Mouse (Mus musculus) MEL (cell line): ENCODE measurements around the gene Mylip. TPM values are rescaled to one million over a fixed set of nuclear protein-coding genes. Genes with fewer than 3 reads are reported as not detected.

ENCODE experiments used
- DNase-seq: peaks from one replicate; pipeline ENCODE4 v3.0.0; 2011; ENCODE audit warnings: low read depth, low spot score
- H3K27ac ChIP-seq: 2 replicates; pipeline ENCODE4 v1.5.1; 2012; ENCODE audit warnings: low read depth, mild to moderate bottlenecking, control low read depth, low read length, moderate library complexity; ENCODE audit not compliant: control insufficient read depth
- H3K27me3 ChIP-seq, 2 experiments: fragments of 150-350 bp in 1 of 2; sonication (generic) in 1 of 2; 2 replicates each; pipeline ENCODE4 v1.6.1; 2012; ENCODE audit warnings: low read length in 2 of 2, mild to moderate bottlenecking in 2 of 2, improper control_type of control experiment in 1 of 2, moderate library complexity in 1 of 2; ENCODE audit not compliant: insufficient read depth in 2 of 2, control insufficient read depth in 1 of 2
- H3K36me3 ChIP-seq, 2 experiments: 2 replicates each; pipeline ENCODE4 v1.6.1; 2012 to 2014; ENCODE audit warnings: low read length in 2 of 2, improper control_type of control experiment in 1 of 2, inconsistent platforms in 1 of 2, mild to moderate bottlenecking in 1 of 2; ENCODE audit not compliant: insufficient read depth in 2 of 2, control insufficient read depth in 1 of 2
- H3K4me1 ChIP-seq, 2 experiments: fragments of 150-350 bp in 1 of 2; sonication (generic) in 1 of 2; 2 replicates each; pipeline ENCODE4 v1.6.1; 2012; ENCODE audit warnings: low read length in 2 of 2, improper control_type of control experiment in 1 of 2, mild to moderate bottlenecking in 1 of 2; ENCODE audit not compliant: insufficient read depth in 2 of 2, control insufficient read depth in 1 of 2
- H3K4me3 ChIP-seq, 2 experiments: fragments of 150-350 bp in 1 of 2; sonication (generic) in 1 of 2; 2 replicates each; pipeline ENCODE4 v1.5.1; 2012; ENCODE audit warnings: low read depth in 2 of 2, low read length in 2 of 2, mild to moderate bottlenecking in 2 of 2, moderate library complexity in 2 of 2, control low read depth in 1 of 2, improper control_type of control experiment in 1 of 2; ENCODE audit not compliant: control insufficient read depth in 1 of 2, insufficient read depth in 1 of 2
- H3K79me2 ChIP-seq: 2 replicates; pipeline ENCODE4 v1.6.1; 2012; ENCODE audit warnings: mild to moderate bottlenecking, low read length, moderate library complexity; ENCODE audit not compliant: control insufficient read depth, poor library complexity, insufficient read depth
- H3K9ac ChIP-seq: 2 replicates; pipeline ENCODE4 v1.6.1; 2012; ENCODE audit warnings: low read depth, mild to moderate bottlenecking, control low read depth, low read length, moderate library complexity; ENCODE audit not compliant: control insufficient read depth, poor library complexity, severe bottlenecking
- H3K9me3 ChIP-seq: fragments of 150-350 bp; sonication (generic); replicated peaks from 2 replicates; pipeline ENCODE4 v1.6.1; 2012; ENCODE audit warnings: mild to moderate bottlenecking, low read length, improper control_type of control experiment, moderate library complexity; ENCODE audit not compliant: insufficient read depth
- BHLHE40 ChIP-seq: IDR thresholded peaks from 2 replicates; pipeline ENCODE4 v1.6.1; 2012; ENCODE audit warnings: low read depth, mild to moderate bottlenecking, inconsistent platforms, low read length, improper control_type of control experiment, borderline replicate concordance
- E2F4 ChIP-seq: IDR thresholded peaks from 2 replicates; pipeline ENCODE4 v1.6.1; 2011; ENCODE audit warnings: low read depth, low read length, improper control_type of control experiment, borderline replicate concordance
- ELF1 ChIP-seq: IDR thresholded peaks from 2 replicates; pipeline ENCODE4 v1.6.1; 2014; ENCODE audit warnings: low read depth, mild to moderate bottlenecking, inconsistent platforms, low read length, improper control_type of control experiment, moderate library complexity
- EP300 ChIP-seq, 2 experiments: IDR thresholded peaks; 2 replicates each; pipeline ENCODE4 v1.6.1; 2011; ENCODE audit warnings: improper control_type of control experiment in 2 of 2, low read length in 2 of 2, low read depth in 1 of 2, mild to moderate bottlenecking in 1 of 2
- ETS1 ChIP-seq: IDR thresholded peaks from 2 replicates; pipeline ENCODE4 v1.6.1; 2012; ENCODE audit warnings: low read depth, mild to moderate bottlenecking, inconsistent platforms, low read length, improper control_type of control experiment, moderate library complexity
- GABPA ChIP-seq: IDR thresholded peaks from 2 replicates; pipeline ENCODE4 v1.6.1; 2012; ENCODE audit warnings: low read depth, mild to moderate bottlenecking, inconsistent platforms, low read length, improper control_type of control experiment, moderate library complexity
- GATA1 ChIP-seq: IDR thresholded peaks from 2 replicates; pipeline ENCODE4 v1.6.1; 2011; ENCODE audit warnings: low read depth, low read length, improper control_type of control experiment
- HCFC1 ChIP-seq: IDR thresholded peaks from 2 replicates; pipeline ENCODE4 v1.6.1; 2012; ENCODE audit warnings: low read depth, mild to moderate bottlenecking, inconsistent platforms, low read length, improper control_type of control experiment, moderate library complexity
- KAT2A ChIP-seq: conservative IDR thresholded peaks from 2 replicates; pipeline ENCODE4 v1.6.1; 2012; ENCODE audit warnings: low read depth, low read length, improper control_type of control experiment, inconsistent platforms
- MAFK ChIP-seq: IDR thresholded peaks from 2 replicates; pipeline ENCODE4 v1.6.1; 2011; ENCODE audit warnings: low read depth, mild to moderate bottlenecking, low read length, improper control_type of control experiment, borderline replicate concordance
- MAX ChIP-seq: IDR thresholded peaks from 2 replicates; pipeline ENCODE4 v1.6.1; 2011; ENCODE audit warnings: low read length, improper control_type of control experiment
- MEF2A ChIP-seq: IDR thresholded peaks from 2 replicates; pipeline ENCODE4 v1.6.1; 2014; ENCODE audit warnings: low read depth, mild to moderate bottlenecking, inconsistent platforms, low read length, improper control_type of control experiment; ENCODE audit not compliant: poor library complexity, insufficient replicate concordance, severe bottlenecking; ENCODE audit errors: extremely low read depth
- MYB ChIP-seq: IDR thresholded peaks from 2 replicates; pipeline ENCODE4 v1.6.1; 2011; ENCODE audit warnings: mild to moderate bottlenecking, low read depth, low read length, improper control_type of control experiment
- MYC ChIP-seq: IDR thresholded peaks from 2 replicates; pipeline ENCODE4 v1.6.1; 2011; ENCODE audit warnings: low read depth, mild to moderate bottlenecking, low read length, improper control_type of control experiment, moderate library complexity
- NELFE ChIP-seq: IDR thresholded peaks from 2 replicates; pipeline ENCODE4 v1.6.1; 2011; ENCODE audit warnings: low read depth, low read length, improper control_type of control experiment
- POLR2AphosphoS2 ChIP-seq: IDR thresholded peaks from 2 replicates; pipeline ENCODE4 v1.6.1; 2011; ENCODE audit warnings: low read length, improper control_type of control experiment
- RAD21 ChIP-seq: IDR thresholded peaks from 2 replicates; pipeline ENCODE4 v1.6.1; 2011; ENCODE audit warnings: mild to moderate bottlenecking, low read depth, low read length, improper control_type of control experiment
- SMC3 ChIP-seq: IDR thresholded peaks from 2 replicates; pipeline ENCODE4 v1.6.1; 2011; ENCODE audit warnings: low read depth, low read length, improper control_type of control experiment
- TBP ChIP-seq: IDR thresholded peaks from 2 replicates; pipeline ENCODE4 v1.8.0; 2011; ENCODE audit warnings: low read depth, low read length, improper control_type of control experiment
- USF2 ChIP-seq, 2 experiments: IDR thresholded peaks; 2 replicates each; pipeline ENCODE4 v1.6.1; 2011 to 2012; ENCODE audit warnings: improper control_type of control experiment in 2 of 2, low read length in 2 of 2, borderline replicate concordance in 1 of 2, inconsistent platforms in 1 of 2, low read depth in 1 of 2, mild to moderate bottlenecking in 1 of 2; ENCODE audit not compliant: insufficient read depth in 1 of 2
- ZC3H11A ChIP-seq: IDR thresholded peaks from 2 replicates; pipeline ENCODE4 v1.6.1; 2012; ENCODE audit warnings: low read depth, mild to moderate bottlenecking, inconsistent platforms, low read length, improper control_type of control experiment
- ZNF384 ChIP-seq: IDR thresholded peaks from 2 replicates; pipeline ENCODE4 v1.6.1; 2012; ENCODE audit warnings: low read depth, mild to moderate bottlenecking, inconsistent platforms, low read length, improper control_type of control experiment
- polyA plus RNA-seq, 2 experiments: library from polyadenylated mRNA; stranded (reverse) in 1 of 2; unstranded in 1 of 2; fragments of >175 nt in 1 of 2; fragments of >200 nt in 1 of 2; gene quantifications; 2 replicates each; pipeline versions ENCODE4 v1.2.1 to v1.2.4; 2012; ENCODE audit warnings: low replicate concordance in 2 of 2, low read depth in 1 of 2; ENCODE audit not compliant: insufficient read length in 2 of 2, insufficient read depth in 1 of 2, missing spikeins in 1 of 2
- total RNA-seq: library from RNA; depleted of rRNA; stranded (reverse); fragments of 300-350 nt; gene quantifications from 2 replicates; pipeline ENCODE4 v1.2.3, GENCODE M21; 2012

Mylip gene
- total and polyA plus RNA-seq, 3 experiments, result 1.4 to 7.6 TPM; not detected in 1

GRCm38 (mm10) chr13:45455108-45455861 is 65.7 kb downstream of the Mylip start (continued):
- TF ChIP-seq SMC3, result no peak
- TF ChIP-seq ETS1, result peak; percentile 74
- TF ChIP-seq RAD21, result no peak
- peak; percentile 73 for TF ChIP-seq MEF2A
- TF ChIP-seq ZC3H11A, result no peak

DNA sequence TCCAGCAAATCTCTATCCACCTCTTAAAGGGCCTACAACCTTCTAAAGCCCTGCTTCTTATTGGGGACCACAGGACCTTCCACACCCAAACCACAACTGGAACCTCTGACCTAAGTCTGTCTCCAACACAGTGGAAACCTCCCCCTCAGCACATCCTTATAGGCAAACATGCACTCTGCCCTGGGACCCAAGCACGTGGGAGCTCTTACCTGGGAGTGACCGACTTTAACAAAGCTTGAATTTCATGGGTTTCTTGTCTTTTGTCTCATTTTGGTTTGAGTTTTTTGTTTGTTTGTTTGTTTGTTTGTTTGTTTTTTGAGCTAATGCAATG is 66.3 kb downstream of the Mylip start:
- Histone ChIP-seq H3K27ac (peak overlapping the region; percentile 76), H3K4me1 (peaks cover 6 to 21% of the 10 kb centered on the region in 2 experiments), H3K4me3 (peak overlapping the region in 1 of 2 experiments; percentile 64; a peak in 1 of 4 replicates), H3K9ac (peak overlapping the region; percentile 4; the same call in 1 of the 2 replicates), H3K9me3 (no peaks in the 10 kb centered on the region), H3K36me3 (peaks cover 0 to 22% of the 10 kb centered on the region in 2 experiments; a peak in 2 of 4 replicates), H3K27me3 (no peaks in the 10 kb centered on the region), H3K79me2 (no peaks in the 10 kb centered on the region)
- TF ChIP-seq ZNF384 (no peak), BHLHE40 (no peak; the same call in 1 of the 2 replicates), MYB (no peak), TBP (no peak), MAX (no peak), MAFK (no peak), KAT2A (no peak), ETS1 (no peak), USF2 (IDR thresholded peaks at IDR 0.05; ENCODE audit: borderline replicate concordance in 1 of 2, insufficient read depth in 1 of 2, low read depth in 1 of 2, low read length in 2 of 2) (no peak), ELF1 (no peak), E2F4 (no peak), MYC (no peak), NELFE (no peak), GATA1 (no peak), SMC3 (no peak), GABPA (no peak), POLR2AphosphoS2 (no peak), EP300 (IDR thresholded peaks at IDR 0.05; ENCODE audit: low read depth in 1 of 2, low read length in 2 of 2) (no peak), HCFC1 (no peak)
- DNase-seq, result no peak
